Mouse (Mus musculus) hindbrain, embryonic 13.5 days (tissue): Measurements from ENCODE around the gene Rap2a. TPM values are rescaled to one million over a fixed set of nuclear protein-coding genes. Genes with fewer than 3 reads are reported as not detected.

Source experiments
- polyA plus RNA-seq: library from polyadenylated mRNA; unstranded; fragments of >200 nt; fragmentation: Nextera tagmentation; extraction: Ambion mirVana; gene quantifications from 2 replicates; pipeline ENCODE4 v1.2.1, GENCODE M21; 2015

Gene Rap2a
- polyA plus RNA-seq, 1 experiment from 2014 or later = 15.7 TPM

Other genes starting within 250 kb of the Rap2a start
- gene Mbnl2, start 202.8 kb upstream of the Rap2a start, polyA plus RNA-seq = 23.9 and 24.7 TPM in 2 replicates